Mouse (Mus musculus): ENCODE measurements around the gene G6pc3. TPM values are rescaled to one million over a fixed set of nuclear protein-coding genes. Genes with fewer than 3 reads are reported as not detected.

Gene G6pc3
- polyA plus RNA-seq, 1 experiment from 2014 or later, result 42.0 TPM

DNA sequence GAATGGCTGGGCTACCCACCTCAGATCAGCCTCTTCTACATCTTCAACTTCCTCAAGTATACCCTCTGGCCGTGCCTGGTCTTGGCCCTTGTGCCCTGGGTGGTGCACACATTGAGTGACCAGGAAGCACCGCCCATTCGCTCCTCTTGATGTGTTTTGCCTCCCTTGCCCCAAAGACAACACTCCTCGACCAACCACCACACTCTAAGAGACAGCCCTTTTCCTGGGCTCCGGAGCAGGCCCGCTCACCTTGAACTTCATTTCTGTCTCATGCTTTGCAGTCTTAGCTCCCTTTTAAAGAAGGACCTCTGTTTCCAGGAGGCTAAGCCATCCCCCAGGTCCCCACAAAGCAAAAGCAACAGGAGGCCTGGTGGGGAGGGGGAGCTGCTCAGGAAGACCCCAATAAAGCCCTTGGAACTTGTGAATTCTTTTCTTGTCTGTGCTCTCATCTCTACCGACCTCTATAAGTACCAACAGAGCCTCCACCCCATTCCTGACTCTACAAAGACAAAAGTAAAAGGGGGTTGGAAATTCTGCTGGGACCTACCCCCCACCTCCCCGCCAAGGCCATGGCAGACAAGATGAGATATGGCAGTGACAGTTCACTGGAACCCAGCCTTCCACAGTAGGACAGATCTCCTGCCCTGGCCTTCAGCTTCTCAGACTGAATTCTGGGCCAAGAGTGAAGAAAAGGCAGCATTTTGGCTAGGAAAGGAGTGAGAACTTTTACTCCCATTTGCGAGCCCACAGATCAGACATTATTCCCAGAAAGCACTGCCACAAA lies 4.4 kb downstream of the G6pc3 start:
- Histone ChIP-seq H3K9ac (replicated peaks) (no peak overlapping the region), H3K27me3 (replicated peaks) (no peaks in the 10 kb centered on the region), H3K36me3 (peaks cover 56% of the 10 kb centered on the region), H3K4me1 (peaks cover 22% of the 10 kb centered on the region), H3K27ac (replicated peaks) (no peak overlapping the region), H3K4me2 (no peak overlapping the region), H3K9me3 (replicated peaks) (no peaks in the 10 kb centered on the region), H3K4me3 (replicated peaks) (no peak overlapping the region)
- 75% methylated on average over 9 of the region's 9 CpGs for whole genome bisulfite sequencing
- ATAC-seq (ENCODE audit: low FRiP score), result no peak

DNA sequence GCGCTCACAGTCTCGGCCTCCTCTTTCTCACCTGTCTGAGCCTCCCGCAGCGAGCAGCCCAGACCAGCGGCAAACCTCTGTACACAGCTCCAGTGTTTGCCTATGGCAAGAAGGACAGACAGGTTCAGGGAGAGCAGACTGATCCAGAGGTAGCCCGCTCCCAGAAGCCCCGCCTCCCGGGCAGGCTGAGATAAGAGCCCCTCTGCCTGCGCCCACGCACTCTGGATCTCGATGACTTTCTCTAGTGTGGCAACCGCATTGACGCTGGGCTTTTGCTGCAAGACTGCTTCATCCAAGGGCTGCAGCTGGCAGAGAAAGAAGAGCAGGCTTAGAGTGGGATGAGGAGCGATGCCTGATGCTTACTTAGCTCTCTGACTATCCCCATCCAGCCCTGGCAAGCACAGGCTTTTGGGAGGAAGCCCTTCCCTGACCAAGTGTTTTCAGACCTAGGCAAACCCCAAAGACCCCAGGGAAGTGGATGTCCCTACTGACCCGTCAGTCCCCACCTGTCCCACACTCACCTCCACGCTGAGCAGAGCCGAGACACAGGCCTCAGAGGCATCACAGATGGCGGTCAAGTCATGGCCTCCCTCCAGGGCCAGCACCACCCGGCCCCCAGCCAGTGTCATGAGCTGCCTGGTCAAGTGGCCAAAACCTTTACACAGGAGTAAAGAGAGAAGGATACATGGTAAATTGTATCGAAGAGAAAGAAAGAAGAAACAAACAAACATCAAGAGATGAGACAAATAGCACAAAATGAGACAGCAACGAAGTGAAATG lies 6.8 kb downstream of the G6pc3 start:
- Histone ChIP-seq H3K36me3 (peaks cover 80% of the 10 kb centered on the region), H3K9ac (replicated peaks) (no peak overlapping the region)

DNA sequence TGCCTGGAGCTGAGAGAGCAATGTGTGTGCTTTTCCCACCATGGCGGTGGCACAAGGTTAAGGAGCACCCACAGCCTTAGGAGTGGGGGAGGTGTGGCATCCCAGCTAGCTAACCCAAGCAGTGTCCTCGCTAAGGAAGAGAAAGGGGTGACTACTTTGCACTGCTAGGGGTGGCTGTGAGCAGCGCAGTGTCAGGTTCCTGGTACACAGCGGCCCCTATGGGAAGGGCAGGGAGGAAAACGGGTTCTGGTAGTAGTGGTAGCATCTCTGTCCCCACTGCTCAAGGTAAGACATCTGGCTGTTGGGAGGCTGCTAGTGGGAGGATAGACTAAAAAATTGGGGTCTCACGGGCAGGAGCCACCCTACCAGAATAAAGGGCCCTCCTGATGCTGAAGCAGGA lies 8.8 kb downstream of the G6pc3 start:
- Histone ChIP-seq H3K4me1 (no peaks in the 10 kb centered on the region), H3K4me3 (replicated peaks) (no peak overlapping the region), H3K9ac (replicated peaks) (no peak overlapping the region), H3K9me3 (replicated peaks) (no peaks in the 10 kb centered on the region), H3K36me3 (peaks cover 91% of the 10 kb centered on the region), H3K27ac (replicated peaks) (no peak overlapping the region), H3K27me3 (replicated peaks) (no peaks in the 10 kb centered on the region), H3K4me2 (no peak overlapping the region)
- no peak for ATAC-seq (ENCODE audit: low FRiP score)
- 72% methylated on average over 6 of the region's 6 CpGs for WGBS

More for the DNA sequence above, 6.8 kb downstream of the G6pc3 start:
- Histone ChIP-seq H3K4me1 (peaks cover 2% of the 10 kb centered on the region), H3K27me3 (replicated peaks) (no peaks in the 10 kb centered on the region), H3K4me2 (no peak overlapping the region), H3K9me3 (replicated peaks) (no peaks in the 10 kb centered on the region), H3K4me3 (replicated peaks) (no peak overlapping the region), H3K27ac (replicated peaks) (no peak overlapping the region)
- ATAC-seq (ENCODE audit: low FRiP score), result no peak
- WGBS, result 86% methylated on average over 21 of the region's 21 CpGs

DNA sequence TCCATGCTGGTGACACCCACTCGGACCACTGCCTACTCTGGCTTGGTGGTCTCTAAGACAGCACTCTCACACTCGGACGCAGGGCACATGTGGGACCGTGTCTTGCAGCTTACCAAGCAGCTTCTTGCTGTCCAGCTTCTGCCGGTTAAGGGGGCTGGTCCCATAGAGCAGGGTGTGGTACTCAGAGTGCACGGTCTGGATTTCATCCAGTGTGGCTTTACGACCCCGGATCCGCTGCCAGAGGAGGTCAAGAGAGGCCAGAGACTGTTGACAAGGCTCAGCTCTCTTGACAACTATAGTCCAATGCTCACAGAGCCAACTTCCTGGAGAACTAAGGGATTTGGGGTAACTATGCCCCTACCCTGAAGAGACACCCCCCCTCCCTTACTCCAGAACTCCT lies 10.4 kb downstream of the G6pc3 start:
- 79% methylated on average over 9 of the region's 9 CpGs for WGBS
- H3K4me2 ChIP-seq, result no peak overlapping the region
- ATAC-seq (ENCODE audit: low FRiP score), result no peak
- H3K27ac ChIP-seq (replicated peaks), result no peak overlapping the region
- no peaks in the 10 kb centered on the region for H3K9me3 ChIP-seq (replicated peaks)
- no peaks in the 10 kb centered on the region for H3K4me1 ChIP-seq
- H3K36me3 ChIP-seq, result peaks cover 97% of the 10 kb centered on the region
- no peak overlapping the region for H3K4me3 ChIP-seq (replicated peaks)
- H3K9ac ChIP-seq (replicated peaks), result no peak overlapping the region
- no peaks in the 10 kb centered on the region for H3K27me3 ChIP-seq (replicated peaks)

DNA sequence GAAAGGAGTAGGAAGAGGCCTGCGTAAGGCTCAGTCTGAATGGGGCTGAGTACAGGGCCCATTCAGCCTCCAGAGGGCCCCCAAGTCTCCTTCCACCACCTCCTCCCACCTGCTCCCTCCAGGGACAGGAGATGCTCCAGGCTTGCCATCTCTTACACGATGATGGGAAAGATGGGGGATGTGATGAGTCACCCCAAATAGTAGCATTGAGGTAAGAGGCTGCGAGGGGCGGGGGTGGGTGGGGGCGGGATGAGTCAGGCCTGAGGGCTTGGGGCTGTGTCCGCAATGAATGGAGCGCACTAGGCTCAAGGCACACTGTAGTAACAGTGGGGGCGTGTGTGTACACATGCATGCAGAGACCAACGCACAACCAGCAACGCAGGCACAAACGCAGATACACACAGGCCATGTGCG lies 12.0 kb downstream of the G6pc3 start:
- 81% methylated on average over 12 of the region's 12 CpGs for WGBS
- Histone ChIP-seq H3K9me3 (replicated peaks) (no peaks in the 10 kb centered on the region), H3K4me2 (no peak overlapping the region), H3K9ac (replicated peaks) (no peak overlapping the region), H3K36me3 (peaks cover 97% of the 10 kb centered on the region), H3K27me3 (replicated peaks) (no peaks in the 10 kb centered on the region), H3K27ac (replicated peaks) (no peak overlapping the region), H3K4me3 (replicated peaks) (no peak overlapping the region), H3K4me1 (peaks cover 2% of the 10 kb centered on the region; the same call in 1 of the 2 replicates)
- ATAC-seq (ENCODE audit: low FRiP score), result no peak

DNA sequence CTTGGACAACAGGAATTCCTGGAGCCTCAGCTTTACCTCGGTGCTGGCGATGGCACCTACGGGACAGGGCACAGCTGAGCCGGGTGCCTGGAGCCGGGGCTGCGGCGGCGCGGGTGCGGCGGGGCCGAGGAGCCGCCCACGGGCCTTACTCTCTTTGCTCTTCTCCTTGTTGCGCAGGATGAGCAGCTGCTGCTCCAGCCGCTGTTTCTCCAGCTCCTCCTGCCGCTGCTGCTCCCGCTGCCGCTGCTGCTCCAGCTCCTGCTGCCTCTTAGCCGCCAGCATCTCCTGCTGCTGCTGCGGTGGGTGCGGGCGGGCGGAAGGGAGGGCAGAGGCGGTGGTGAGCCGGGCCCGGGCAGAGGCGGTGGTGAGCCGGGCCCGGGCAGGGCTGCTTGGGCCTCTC lies 17.1 kb downstream of the G6pc3 start:
- WGBS, result 63% methylated on average over 29 of the region's 30 CpGs
- Histone ChIP-seq H3K4me2 (no peak overlapping the region), H3K4me3 (replicated peaks) (no peak overlapping the region), H3K9me3 (replicated peaks) (no peaks in the 10 kb centered on the region), H3K27me3 (replicated peaks) (no peaks in the 10 kb centered on the region), H3K36me3 (peaks cover 50% of the 10 kb centered on the region), H3K9ac (replicated peaks) (no peak overlapping the region), H3K27ac (replicated peaks) (no peak overlapping the region), H3K4me1 (peaks cover 45% of the 10 kb centered on the region)
- no peak for ATAC-seq (ENCODE audit: low FRiP score)

DNA sequence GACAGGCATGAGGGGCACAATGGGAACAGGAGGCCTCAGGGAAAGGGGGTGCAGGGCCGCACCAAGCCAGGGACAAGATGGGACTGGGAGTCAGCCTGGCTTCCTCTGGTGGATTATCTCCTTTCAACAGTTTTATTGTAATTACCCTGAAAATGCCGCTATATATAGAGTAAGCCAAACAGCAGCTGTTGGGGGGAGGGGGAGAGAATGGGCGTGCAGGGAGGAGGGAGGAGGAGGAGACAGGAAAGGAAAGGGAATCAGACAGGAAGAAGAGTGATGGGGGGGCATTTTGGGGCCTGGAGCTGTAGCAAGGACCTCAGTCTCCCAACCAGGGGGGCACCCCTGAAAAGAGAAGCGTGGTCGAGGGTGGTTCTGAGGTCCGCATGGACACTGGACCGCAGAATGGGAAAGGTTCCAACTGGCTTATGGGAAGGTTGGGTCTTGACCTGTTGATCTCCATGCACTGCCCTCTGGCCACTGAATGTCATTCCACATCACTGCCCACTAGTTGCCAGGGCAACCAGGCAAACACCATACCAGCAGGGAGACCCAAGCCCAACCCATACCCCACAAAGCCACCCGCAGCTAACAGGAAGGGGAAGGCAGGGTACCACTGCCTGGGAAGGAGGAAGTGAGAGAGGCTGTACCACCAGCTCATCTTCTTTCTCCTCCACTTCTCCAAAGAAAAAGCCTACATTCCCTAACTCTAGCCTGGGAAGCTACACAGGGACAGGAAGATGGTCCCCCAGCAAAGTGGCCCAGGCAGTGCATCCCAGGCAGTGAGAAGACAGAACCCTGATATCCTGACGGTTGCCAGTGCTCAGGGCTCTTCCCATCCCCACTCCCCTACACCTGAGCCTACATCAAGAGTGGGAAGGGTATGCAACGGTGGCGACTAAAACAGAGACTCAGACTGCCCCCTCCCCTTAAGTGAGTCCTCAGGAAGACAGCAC lies 18.7 kb downstream of the G6pc3 start:
- H3K9me3 ChIP-seq (replicated peaks), result no peaks in the 10 kb centered on the region
- 0 out of 2 replicates have a peak, but pooled peaks have one; percentile 25 for ATAC-seq (ENCODE audit: low FRiP score)
- no peak overlapping the region for H3K4me3 ChIP-seq (replicated peaks)
- peak overlapping the region; percentile 51 for H3K27ac ChIP-seq (replicated peaks)
- peak overlapping the region; percentile 10; the same call in 1 of the 2 replicates for H3K9ac ChIP-seq (replicated peaks)
- peak overlapping the region; percentile 0; the same call in 1 of the 2 replicates for H3K4me2 ChIP-seq
- no peaks in the 10 kb centered on the region for H3K27me3 ChIP-seq (replicated peaks)
- peaks cover 37% of the 10 kb centered on the region for H3K36me3 ChIP-seq
- WGBS, result 20% methylated on average over 11 of the region's 11 CpGs
- peaks cover 59% of the 10 kb centered on the region for H3K4me1 ChIP-seq

DNA sequence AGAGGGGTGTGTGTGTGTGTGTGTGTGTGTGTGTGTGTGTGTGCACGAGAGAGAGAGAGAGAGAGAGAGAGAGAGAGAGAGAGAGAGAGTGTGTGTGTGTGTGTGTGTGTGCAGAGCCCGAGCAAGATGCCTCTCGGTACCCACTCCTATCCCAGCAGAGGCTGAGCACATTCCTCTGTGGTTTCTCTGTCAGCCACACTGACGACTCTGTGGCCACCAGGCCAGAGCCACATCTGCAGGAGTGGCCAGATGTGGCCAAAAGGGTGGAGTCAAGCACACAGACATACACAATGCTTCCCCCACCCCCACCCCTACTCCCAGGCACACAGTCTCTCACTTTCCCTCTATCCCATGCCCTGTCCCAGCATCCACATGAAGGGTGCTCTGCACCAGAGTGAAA lies 19.4 kb downstream of the G6pc3 start:
- Histone ChIP-seq H3K27ac (replicated peaks) (0 out of 2 replicates have a peak overlapping the region, but pooled peaks have one; percentile 51), H3K4me3 (replicated peaks) (no peak overlapping the region), H3K4me2 (no peak overlapping the region), H3K36me3 (peaks cover 31% of the 10 kb centered on the region), H3K27me3 (replicated peaks) (no peaks in the 10 kb centered on the region), H3K4me1 (peaks cover 65% of the 10 kb centered on the region), H3K9me3 (replicated peaks) (no peaks in the 10 kb centered on the region), H3K9ac (replicated peaks) (no peak overlapping the region)
- no peak for ATAC-seq (ENCODE audit: low FRiP score)
- 31% methylated on average over 4 of the region's 4 CpGs for WGBS

DNA sequence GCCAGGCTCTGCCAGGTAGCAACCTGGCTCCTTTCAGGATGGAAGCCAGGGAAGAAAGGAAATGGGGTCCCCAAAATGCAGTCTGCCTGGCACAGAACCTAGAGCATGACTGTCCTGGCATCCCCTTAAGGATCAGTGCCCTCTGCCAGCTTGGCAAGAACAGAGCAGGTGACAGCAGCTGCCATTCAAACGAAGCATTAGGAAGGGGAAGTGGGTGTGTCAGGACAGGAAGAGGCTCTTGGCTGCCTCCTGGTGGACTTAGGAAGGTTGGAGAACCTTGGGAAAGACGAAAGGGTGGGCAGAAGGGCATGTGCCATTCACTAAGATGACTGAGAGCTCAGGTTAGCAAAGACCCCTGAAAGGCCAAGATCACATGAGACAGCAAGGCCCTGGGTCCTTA lies 20.3 kb downstream of the G6pc3 start:
- Histone ChIP-seq H3K9me3 (replicated peaks) (no peaks in the 10 kb centered on the region), H3K9ac (replicated peaks) (no peak overlapping the region), H3K36me3 (peaks cover 22% of the 10 kb centered on the region), H3K27me3 (replicated peaks) (no peaks in the 10 kb centered on the region), H3K27ac (replicated peaks) (0 out of 2 replicates have a peak overlapping the region, but pooled peaks have one; percentile 37), H3K4me2 (no peak overlapping the region), H3K4me3 (replicated peaks) (no peak overlapping the region), H3K4me1 (peaks cover 74% of the 10 kb centered on the region)
- no peak for ATAC-seq (ENCODE audit: low FRiP score)
- 12% methylated on average over 2 of the region's 2 CpGs for WGBS

DNA sequence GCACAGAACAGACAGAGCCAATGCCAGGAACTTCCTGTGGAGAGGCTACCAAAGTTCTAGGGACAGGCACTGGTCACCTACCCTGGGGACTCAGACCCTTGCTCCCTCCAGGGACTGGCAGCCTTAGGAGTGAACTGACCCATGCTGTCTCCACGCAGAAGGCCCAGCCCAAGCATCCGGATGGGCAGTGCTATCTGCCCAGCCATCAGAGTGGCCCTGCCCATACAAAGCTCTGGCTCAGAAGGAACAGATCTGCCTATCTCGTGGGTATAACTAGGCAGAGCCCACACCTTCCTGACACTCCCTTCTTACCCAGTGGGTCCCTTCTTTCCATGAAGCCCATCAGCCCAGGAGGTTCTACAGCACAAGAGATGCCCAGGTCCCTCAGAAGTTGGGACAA lies 20.8 kb downstream of the G6pc3 start:
- Histone ChIP-seq H3K27ac (replicated peaks) (no peak overlapping the region), H3K9me3 (replicated peaks) (no peaks in the 10 kb centered on the region), H3K4me1 (peaks cover 78% of the 10 kb centered on the region), H3K27me3 (replicated peaks) (no peaks in the 10 kb centered on the region), H3K36me3 (peaks cover 18% of the 10 kb centered on the region), H3K9ac (replicated peaks) (no peak overlapping the region), H3K4me2 (no peak overlapping the region), H3K4me3 (replicated peaks) (no peak overlapping the region)
- WGBS, result 71% methylated on average over 3 of the region's 3 CpGs
- ATAC-seq (ENCODE audit: low FRiP score), result no peak

DNA sequence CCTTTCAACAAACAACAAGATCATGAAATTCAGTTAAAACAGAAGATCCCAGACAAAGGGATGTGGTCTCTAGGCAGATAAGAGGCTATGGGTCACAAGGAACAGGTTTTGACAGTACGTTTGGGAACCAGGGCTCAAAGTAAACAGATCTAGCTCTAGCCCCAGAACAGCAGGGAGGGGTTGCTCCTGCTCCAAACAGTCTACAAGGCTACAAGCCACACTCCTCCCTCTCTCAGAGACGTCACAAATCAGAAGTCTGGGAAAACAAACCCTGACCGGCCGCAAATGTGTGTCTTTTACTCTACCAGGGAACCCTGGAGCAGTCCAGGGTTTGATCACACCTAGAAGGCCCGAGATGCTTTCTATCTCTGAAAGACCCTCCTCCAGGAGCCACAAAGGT lies 21.6 kb downstream of the G6pc3 start:
- no peak for ATAC-seq (ENCODE audit: low FRiP score)
- Histone ChIP-seq H3K4me2 (no peak overlapping the region), H3K36me3 (peaks cover 10% of the 10 kb centered on the region), H3K27ac (replicated peaks) (no peak overlapping the region), H3K9ac (replicated peaks) (no peak overlapping the region), H3K4me1 (peaks cover 87% of the 10 kb centered on the region), H3K4me3 (replicated peaks) (no peak overlapping the region), H3K9me3 (replicated peaks) (no peaks in the 10 kb centered on the region), H3K27me3 (replicated peaks) (no peaks in the 10 kb centered on the region)
- 69% methylated on average over 5 of the region's 5 CpGs for WGBS

Data from neural tube, embryonic 15.5 days (tissue).